Mouse (Mus musculus) heart, adult 2 months (tissue): ENCODE measurements around the gene Chrm4.

Experiments
- CTCF ChIP-seq: fragments of 200-600 bp; IDR thresholded peaks from 2 replicates; pipeline ENCODE4 v1.8.1; 2022; ENCODE audit warnings: antibody characterized with exemption, mild to moderate bottlenecking, moderate library complexity
- EP300 ChIP-seq: fragments of 200-500 bp; IDR thresholded peaks from 2 replicates; pipeline ENCODE4 v1.6.1; 2011; ENCODE audit warnings: low read depth, low read length, control low read depth; ENCODE audit not compliant: insufficient read depth
- POLR2A ChIP-seq: fragments of 200-500 bp; IDR thresholded peaks from 2 replicates; pipeline ENCODE4 v1.6.1; 2011; ENCODE audit warnings: mild to moderate bottlenecking, low read depth, low read length, control low read depth; ENCODE audit not compliant: insufficient read depth

DNA sequence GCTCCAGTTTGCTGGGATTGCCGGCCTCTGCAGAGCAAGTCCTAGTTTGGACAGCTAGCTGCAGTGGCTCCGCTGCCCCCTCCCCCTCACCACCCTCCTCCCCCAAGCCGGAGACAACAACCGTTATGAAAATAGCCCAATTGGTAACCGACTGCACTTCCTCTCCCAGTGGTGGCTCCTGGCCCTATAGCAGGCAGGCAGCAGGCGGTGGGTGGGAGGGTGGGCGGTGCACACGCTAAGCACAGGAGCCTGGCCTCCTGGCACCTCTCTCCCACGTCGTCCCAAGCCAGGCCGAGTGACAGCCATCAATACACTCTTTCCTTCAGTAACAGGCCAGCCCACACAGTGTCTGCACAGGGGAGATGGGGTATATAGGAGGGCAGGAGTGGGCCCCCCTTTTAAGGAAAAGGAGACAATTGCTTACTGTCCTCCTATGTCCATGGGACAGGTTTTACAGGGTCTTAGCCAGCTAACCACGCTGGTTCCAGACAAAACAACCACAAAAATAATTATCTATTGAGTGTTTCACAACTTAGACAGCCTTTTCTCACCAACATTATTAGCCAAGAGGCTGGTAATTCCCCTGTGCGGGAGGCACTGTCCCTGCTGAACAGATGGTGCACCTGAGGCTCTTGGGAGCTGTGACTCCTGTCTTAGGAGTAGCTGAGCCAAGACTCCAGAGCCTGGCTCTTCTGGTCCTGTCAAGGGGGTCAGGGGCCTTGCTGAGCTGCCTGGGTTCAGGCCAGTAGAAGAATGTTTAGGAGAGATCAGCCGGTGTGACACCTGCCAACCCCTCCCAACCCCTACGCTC lies 23.4 kb downstream of the Chrm4 start:
- TF ChIP-seq CTCF (no peak), POLR2A (0 out of 2 replicates have a peak, but pooled peaks have one; percentile 25), EP300 (no peak)
